Mouse (Mus musculus): ENCODE data around the gene Olfr876.

GRCm38 (mm10) chr9:37770661-37771060, 32.2 kb upstream of the Olfr876 start:
- TF ChIP-seq CTCF (IDR thresholded peaks at IDR 0.05; ENCODE audit: low read depth) (no peak), EP300 (optimal IDR thresholded peaks at IDR 0.05) (no peak)
